Mouse (Mus musculus): ENCODE measurements at regions not wholly inside any gene's neighbourhood (a gene's known extent, or its start where the extent isn't known, plus 50 kb on each side); places are given as distances from the start of the nearest gene placed in this dataset.

- TF ChIP-seq ZC3H11A (IDR thresholded peaks at IDR 0.05; ENCODE audit: borderline replicate concordance, low read depth, low read length) (no peak), MAFK (IDR thresholded peaks at IDR 0.05; ENCODE audit: insufficient read depth, low read depth, low read length) (no peak), ZNF384 (IDR thresholded peaks at IDR 0.05; ENCODE audit: low read depth, low read length) (no peak), CHD2 (IDR thresholded peaks at IDR 0.05; ENCODE audit: low read depth, low read length) (no peak), HCFC1 (IDR thresholded peaks at IDR 0.05; ENCODE audit: borderline replicate concordance, insufficient read depth, low read length) (no peak)
Measured at GRCm38 (mm10) chr14:99504909-99505308, 206.4 kb downstream of the Klf5 start.

Measured in ES-E14 (cell line).